Mouse (Mus musculus): ENCODE results near the gene Pi16. TPM values are rescaled to one million over a fixed set of nuclear protein-coding genes. Genes with fewer than 3 reads are reported as not detected.
A peak's percentile ranks its signal among the peaks of the same experiment; 100 is the strongest.

The Pi16 gene
- total and polyA plus RNA-seq, 2 experiments: 0.10 to 0.28 TPM

DNA sequence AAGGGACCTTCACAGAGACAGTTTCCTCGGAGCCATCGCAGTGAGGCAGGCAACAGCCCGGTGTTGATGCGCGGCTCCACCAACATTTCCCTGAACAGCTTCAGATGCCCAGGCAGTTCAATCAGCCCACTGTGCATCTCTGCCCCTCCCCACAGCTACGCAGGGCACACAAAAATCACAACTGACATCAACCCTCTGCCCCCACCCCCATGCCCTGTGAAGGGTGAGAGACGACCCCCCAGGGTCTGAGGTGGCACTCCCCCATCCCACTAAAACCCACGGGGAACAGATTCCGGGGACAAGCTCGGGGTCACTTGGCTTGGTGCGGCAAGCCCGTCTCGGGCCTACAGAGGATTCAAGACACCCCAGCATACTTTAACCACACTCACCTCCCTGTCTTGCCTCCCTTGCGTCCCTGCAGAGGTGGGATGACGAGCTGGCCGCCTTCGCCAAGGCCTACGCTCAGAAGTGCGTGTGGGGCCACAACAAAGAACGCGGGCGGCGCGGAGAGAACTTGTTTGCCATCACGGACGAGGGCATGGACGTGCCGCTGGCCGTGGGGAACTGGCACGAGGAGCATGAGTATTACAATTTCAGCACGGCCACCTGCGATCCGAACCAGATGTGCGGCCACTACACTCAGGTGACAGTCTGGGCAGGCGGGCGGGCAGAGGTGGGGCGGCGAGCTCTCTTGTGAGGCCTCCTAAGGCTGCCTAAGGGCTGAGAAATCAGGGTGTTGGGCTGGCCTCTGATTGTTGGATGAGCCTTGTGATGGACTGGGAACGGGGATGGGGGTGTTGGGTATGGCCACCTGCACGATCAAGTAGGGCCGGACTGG, 4.5 kb downstream of the Pi16 start:
- no peak overlapping the region for H3K4me3 ChIP-seq (ENCODE audit: insufficient read depth, low read depth, low read length)
- H3K79me2 ChIP-seq (ENCODE audit: control insufficient read depth, insufficient read depth, low read length): no peaks in the 10 kb centered on the region
- H3K36me3 ChIP-seq (ENCODE audit: control insufficient read depth, insufficient read depth, low read length): no peaks in the 10 kb centered on the region
- H3K4me1 ChIP-seq (ENCODE audit: control insufficient read depth, insufficient read depth, low read length): no peaks in the 10 kb centered on the region
- no peaks in the 10 kb centered on the region for H3K27me3 ChIP-seq (ENCODE audit: control insufficient read depth, insufficient read depth, low read length)
- no peak overlapping the region for H3K27ac ChIP-seq (replicated peaks; ENCODE audit: insufficient read depth, low read depth, low read length)
- DNase-seq (ENCODE audit: extremely low read depth, low read depth, low spot score): no peak
- no peak for TF ChIP-seq CTCF (IDR thresholded peaks at IDR 0.05; ENCODE audit: low read depth, low read length)
- no peak for TF ChIP-seq POLR2A (IDR thresholded peaks at IDR 0.05; ENCODE audit: extremely low read depth, insufficient read depth, low read length)
- H3K9ac ChIP-seq (ENCODE audit: low read depth, low read length): no peak overlapping the region
- WGBS: 50% methylated on average over 41 of the region's 41 CpGs

DNA sequence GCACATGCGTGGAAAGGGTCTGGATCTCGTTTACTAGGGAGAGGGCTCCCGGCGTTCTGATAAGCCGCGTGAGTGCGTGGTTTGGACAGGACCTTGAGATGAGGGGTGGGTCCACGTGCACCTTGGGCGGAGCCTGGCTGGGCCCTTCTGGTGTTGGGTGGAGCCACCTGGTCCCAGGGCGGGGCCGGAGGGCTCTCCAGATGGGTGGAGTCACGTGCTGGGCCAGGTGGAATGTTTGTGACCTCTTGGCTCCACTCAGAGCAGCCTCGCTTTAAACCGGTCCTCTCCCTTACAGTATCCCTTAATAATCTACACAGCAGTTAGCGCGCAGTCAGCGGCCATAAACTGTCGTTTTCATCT, 5.1 kb downstream of the Pi16 start:
- Histone ChIP-seq H3K36me3 (ENCODE audit: control insufficient read depth, insufficient read depth, low read length) (no peaks in the 10 kb centered on the region), H3K27me3 (ENCODE audit: control insufficient read depth, insufficient read depth, low read length) (no peaks in the 10 kb centered on the region), H3K79me2 (ENCODE audit: control insufficient read depth, insufficient read depth, low read length) (no peaks in the 10 kb centered on the region), H3K4me3 (ENCODE audit: insufficient read depth, low read depth, low read length) (no peak overlapping the region), H3K4me1 (ENCODE audit: control insufficient read depth, insufficient read depth, low read length) (no peaks in the 10 kb centered on the region), H3K9ac (ENCODE audit: low read depth, low read length) (no peak overlapping the region), H3K27ac (replicated peaks; ENCODE audit: insufficient read depth, low read depth, low read length) (no peak overlapping the region)
- no peak for TF ChIP-seq CTCF (IDR thresholded peaks at IDR 0.05; ENCODE audit: low read depth, low read length)
- no peak for TF ChIP-seq POLR2A (IDR thresholded peaks at IDR 0.05; ENCODE audit: extremely low read depth, insufficient read depth, low read length)
- peak; percentile 33 for DNase-seq (ENCODE audit: extremely low read depth, low read depth, low spot score)
- WGBS: 33% methylated on average over 18 of the region's 18 CpGs

DNA sequence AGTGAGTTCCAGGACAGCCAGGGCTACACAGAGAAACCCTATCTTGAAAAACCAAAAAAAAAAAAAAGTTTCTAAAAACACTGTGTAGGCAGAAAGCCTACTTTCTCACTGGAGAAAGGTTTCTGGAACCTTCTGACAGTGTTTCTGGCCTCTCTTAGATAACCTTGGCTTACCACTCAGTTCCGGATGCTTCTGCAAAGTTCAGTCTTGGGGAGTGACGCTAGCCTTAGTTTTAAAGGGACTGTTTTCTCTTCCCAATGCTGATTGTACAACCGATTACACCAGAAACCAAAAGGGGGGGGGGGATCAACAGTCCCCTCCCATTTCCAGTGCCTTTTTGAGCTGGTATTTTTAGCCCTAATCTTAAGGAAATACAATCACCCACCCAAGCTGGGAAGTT, 6.1 kb downstream of the Pi16 start:
- H3K27ac ChIP-seq (replicated peaks; ENCODE audit: insufficient read depth, low read depth, low read length): no peak overlapping the region
- no peaks in the 10 kb centered on the region for H3K27me3 ChIP-seq (ENCODE audit: control insufficient read depth, insufficient read depth, low read length)
- TF ChIP-seq POLR2A (IDR thresholded peaks at IDR 0.05; ENCODE audit: extremely low read depth, insufficient read depth, low read length) (no peak), CTCF (IDR thresholded peaks at IDR 0.05; ENCODE audit: low read depth, low read length) (no peak)
- H3K9ac ChIP-seq (ENCODE audit: low read depth, low read length): no peak overlapping the region
- WGBS: 85% methylated on average over 3 of the region's 3 CpGs
- no peak for DNase-seq (ENCODE audit: extremely low read depth, low read depth, low spot score)
- H3K79me2 ChIP-seq (ENCODE audit: control insufficient read depth, insufficient read depth, low read length): no peaks in the 10 kb centered on the region
- no peak overlapping the region for H3K4me3 ChIP-seq (ENCODE audit: insufficient read depth, low read depth, low read length)
- H3K4me1 ChIP-seq (ENCODE audit: control insufficient read depth, insufficient read depth, low read length): no peaks in the 10 kb centered on the region
- no peaks in the 10 kb centered on the region for H3K36me3 ChIP-seq (ENCODE audit: control insufficient read depth, insufficient read depth, low read length)

DNA sequence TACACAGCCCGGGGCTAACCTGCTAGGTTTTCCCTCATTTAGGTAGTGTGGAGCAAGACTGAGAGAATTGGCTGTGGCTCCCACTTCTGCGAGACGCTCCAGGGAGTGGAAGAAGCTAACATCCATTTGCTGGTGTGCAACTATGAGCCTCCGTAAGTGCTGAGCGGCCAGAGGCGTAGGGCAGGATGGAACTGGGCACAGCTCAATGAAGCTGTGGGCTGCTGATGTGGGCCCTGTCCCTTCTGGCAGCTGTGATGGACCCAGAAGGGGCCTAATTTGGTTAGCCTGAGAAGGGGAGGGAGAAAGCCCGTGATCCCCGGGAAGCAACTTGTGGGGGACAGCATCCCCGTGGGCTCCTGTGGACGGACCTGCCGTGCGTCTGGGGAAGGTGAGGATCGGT, 8.4 kb downstream of the Pi16 start:
- H3K79me2 ChIP-seq (ENCODE audit: control insufficient read depth, insufficient read depth, low read length): no peaks in the 10 kb centered on the region
- no peaks in the 10 kb centered on the region for H3K4me1 ChIP-seq (ENCODE audit: control insufficient read depth, insufficient read depth, low read length)
- H3K9ac ChIP-seq (ENCODE audit: low read depth, low read length): no peak overlapping the region
- no peak overlapping the region for H3K4me3 ChIP-seq (ENCODE audit: insufficient read depth, low read depth, low read length)
- no peak overlapping the region for H3K27ac ChIP-seq (replicated peaks; ENCODE audit: insufficient read depth, low read depth, low read length)
- TF ChIP-seq POLR2A (IDR thresholded peaks at IDR 0.05; ENCODE audit: extremely low read depth, insufficient read depth, low read length) (no peak), CTCF (IDR thresholded peaks at IDR 0.05; ENCODE audit: low read depth, low read length) (no peak)
- H3K36me3 ChIP-seq (ENCODE audit: control insufficient read depth, insufficient read depth, low read length): no peaks in the 10 kb centered on the region
- WGBS: 86% methylated on average over 13 of the region's 13 CpGs
- no peak for DNase-seq (ENCODE audit: extremely low read depth, low read depth, low spot score)
- no peaks in the 10 kb centered on the region for H3K27me3 ChIP-seq (ENCODE audit: control insufficient read depth, insufficient read depth, low read length)

DNA sequence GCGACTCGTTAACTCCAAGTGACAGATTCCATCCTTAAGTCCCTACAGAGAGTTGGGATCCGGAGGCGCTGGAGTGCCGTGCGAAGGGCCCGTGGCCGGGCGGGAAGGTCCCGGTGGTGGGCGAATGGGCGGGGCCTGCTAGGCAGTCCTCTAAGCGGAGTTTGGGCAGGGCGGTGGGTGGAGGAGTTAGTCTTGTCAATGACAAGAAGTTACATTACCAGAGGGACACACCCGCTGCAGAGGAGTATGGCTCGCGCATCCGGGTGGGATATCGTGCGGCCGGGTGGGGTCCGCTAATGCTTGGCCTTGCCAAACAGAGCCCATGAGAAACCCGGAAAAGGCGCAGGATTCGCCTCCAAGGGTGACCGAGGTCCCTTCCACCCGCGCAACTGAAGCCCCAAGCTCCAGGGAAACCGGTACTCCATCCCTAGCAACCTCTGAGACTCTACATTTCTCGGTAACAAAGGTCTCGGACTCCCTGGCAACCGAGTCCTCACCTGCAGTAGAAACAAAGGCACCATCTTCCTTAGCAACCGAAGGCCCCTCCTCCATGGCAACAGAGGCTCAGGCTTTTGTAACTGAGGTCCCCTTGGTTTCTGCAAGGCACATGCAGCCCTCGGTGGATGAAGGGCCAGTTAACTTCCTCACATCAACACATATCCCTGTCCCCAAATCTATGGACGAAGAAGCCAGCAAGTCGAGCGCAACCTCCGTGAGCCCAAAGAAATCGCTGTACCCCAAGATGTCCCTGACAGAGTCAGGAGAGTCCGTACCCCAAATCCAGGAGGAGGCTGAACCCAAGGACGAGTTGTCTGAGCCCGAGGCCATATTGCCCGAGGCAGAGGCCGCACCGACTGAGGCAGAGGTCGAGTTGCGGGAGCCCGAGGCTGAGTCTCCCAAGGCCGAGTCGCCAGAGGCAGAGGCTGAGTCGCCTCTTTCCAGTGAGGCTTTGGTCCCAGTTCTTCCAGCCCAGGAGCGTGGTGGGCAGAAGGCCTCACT, 9.3 kb downstream of the Pi16 start:
- no peak overlapping the region for H3K4me3 ChIP-seq (ENCODE audit: insufficient read depth, low read depth, low read length)
- no peak overlapping the region for H3K9ac ChIP-seq (ENCODE audit: low read depth, low read length)
- no peaks in the 10 kb centered on the region for H3K27me3 ChIP-seq (ENCODE audit: control insufficient read depth, insufficient read depth, low read length)
- H3K79me2 ChIP-seq (ENCODE audit: control insufficient read depth, insufficient read depth, low read length): no peaks in the 10 kb centered on the region
- no peaks in the 10 kb centered on the region for H3K36me3 ChIP-seq (ENCODE audit: control insufficient read depth, insufficient read depth, low read length)
- TF ChIP-seq POLR2A (IDR thresholded peaks at IDR 0.05; ENCODE audit: extremely low read depth, insufficient read depth, low read length): no peak
- TF ChIP-seq CTCF (IDR thresholded peaks at IDR 0.05; ENCODE audit: low read depth, low read length): no peak
- WGBS: 46% methylated on average over 52 of the region's 52 CpGs
- DNase-seq (ENCODE audit: extremely low read depth, low read depth, low spot score): no peak
- no peaks in the 10 kb centered on the region for H3K4me1 ChIP-seq (ENCODE audit: control insufficient read depth, insufficient read depth, low read length)
- H3K27ac ChIP-seq (replicated peaks; ENCODE audit: insufficient read depth, low read depth, low read length): no peak overlapping the region

Measured in liver, adult 2 months (tissue).